Mouse (Mus musculus): Measurements from ENCODE around the gene Cyp3a11. TPM values are rescaled to one million over a fixed set of nuclear protein-coding genes. Genes with fewer than 3 reads are reported as not detected.
"Not testable (repeated sequence)": the region's sequence is repeated elsewhere in the genome, so short reads cannot be mapped to it uniquely, and the experiment has no call there.

The Cyp3a11 gene
- polyA plus RNA-seq (2016; fragmentation: Nextera tagmentation; extraction: Ambion mirVana), result not detected in 2 replicates

- 67% methylated on average over 3 of the region's 3 CpGs for whole genome bisulfite sequencing
- Histone ChIP-seq H3K27me3 (replicated peaks) (no peaks in the 10 kb centered on the region), H3K9ac (no peak within 1 kb of the TSS), H3K4me1 (replicated peaks) (no peaks in the 10 kb centered on the region), H3K9me3 (replicated peaks) (peaks cover 36% of the 10 kb centered on the region), H3K27ac (ENCODE audit: poor library complexity, severe bottlenecking) (no peak within 1 kb of the TSS), H3K4me3 (no peak within 1 kb of the TSS), H3K4me2 (no peak within 1 kb of the TSS), H3K36me3 (no peaks in the 10 kb centered on the region)
- no peak for ATAC-seq (ENCODE audit: insufficient number of reproducible peaks, low FRiP score)
Measured at GRCm38 (mm10) chr5:145879688-145880087, at the start of gene Cyp3a11. Cyp3a11 (minus strand) TSS chr5:145879964.

GRCm38 (mm10) chr5:145912912-145913311 is 33.1 kb upstream of the Cyp3a11 start:
- Histone ChIP-seq H3K36me3 (no peaks in the 10 kb centered on the region), H3K27ac (ENCODE audit: poor library complexity, severe bottlenecking) (no peak overlapping the region), H3K9ac (no peak overlapping the region), H3K9me3 (replicated peaks) (peaks cover 44% of the 10 kb centered on the region), H3K4me2 (no peak overlapping the region), H3K4me3 (no peak overlapping the region), H3K27me3 (replicated peaks) (no peaks in the 10 kb centered on the region), H3K4me1 (replicated peaks) (no peaks in the 10 kb centered on the region)
- no peak for ATAC-seq (ENCODE audit: insufficient number of reproducible peaks, low FRiP score)

GRCm38 (mm10) chr5:145911781-145912180 is 32.0 kb upstream of the Cyp3a11 start:
- no peaks in the 10 kb centered on the region for H3K4me1 ChIP-seq (replicated peaks)
- no peaks in the 10 kb centered on the region for H3K36me3 ChIP-seq
- no peak overlapping the region for H3K27ac ChIP-seq (ENCODE audit: poor library complexity, severe bottlenecking)
- H3K27me3 ChIP-seq (replicated peaks), result no peaks in the 10 kb centered on the region
- H3K4me2 ChIP-seq, result no peak overlapping the region
- H3K9ac ChIP-seq, result no peak overlapping the region
- no peak overlapping the region for H3K4me3 ChIP-seq
- H3K9me3 ChIP-seq (replicated peaks), result peaks cover 41% of the 10 kb centered on the region
- ATAC-seq (ENCODE audit: insufficient number of reproducible peaks, low FRiP score), result no peak

DNA sequence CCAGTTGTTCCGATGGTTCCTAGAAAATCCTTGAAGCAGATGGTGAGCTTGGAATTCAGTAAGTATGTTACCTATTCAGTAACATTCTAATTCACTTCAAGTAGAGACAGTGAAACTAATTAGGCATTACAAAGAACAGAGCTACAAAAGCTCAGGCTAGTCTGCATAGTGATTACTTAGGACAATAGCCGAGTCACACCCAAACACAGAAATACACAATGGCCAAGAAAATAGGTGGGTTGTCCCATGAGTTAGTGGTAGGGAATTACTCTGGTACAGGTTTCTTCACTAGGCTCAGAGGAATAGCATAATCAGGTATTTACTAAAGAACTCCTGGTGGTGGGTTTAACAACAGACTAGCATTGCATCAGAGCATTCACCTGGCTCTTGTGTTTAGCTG is 27.2 kb upstream of the Cyp3a11 start:
- H3K9me3 ChIP-seq (replicated peaks), result peaks cover 57% of the 10 kb centered on the region
- not testable (repeated sequence) for ATAC-seq (ENCODE audit: insufficient number of reproducible peaks, low FRiP score); H3K4me2 ChIP-seq; H3K36me3 ChIP-seq; H3K9ac ChIP-seq; H3K27me3 ChIP-seq (replicated peaks); H3K4me3 ChIP-seq; H3K27ac ChIP-seq (ENCODE audit: poor library complexity, severe bottlenecking); H3K4me1 ChIP-seq (replicated peaks)
- WGBS, result 77% methylated on average over 2 of the region's 2 CpGs

- no peaks in the 10 kb centered on the region for H3K36me3 ChIP-seq
- WGBS, result 64% methylated on average over 1 of the region's 1 CpGs
- no peak overlapping the region for H3K4me2 ChIP-seq
- H3K9ac ChIP-seq, result no peak overlapping the region
- H3K27ac ChIP-seq (ENCODE audit: poor library complexity, severe bottlenecking), result no peak overlapping the region
- peaks cover 60% of the 10 kb centered on the region for H3K9me3 ChIP-seq (replicated peaks)
- no peaks in the 10 kb centered on the region for H3K4me1 ChIP-seq (replicated peaks)
- ATAC-seq (ENCODE audit: insufficient number of reproducible peaks, low FRiP score), result no peak
- no peaks in the 10 kb centered on the region for H3K27me3 ChIP-seq (replicated peaks)
- no peak overlapping the region for H3K4me3 ChIP-seq
Measured at GRCm38 (mm10) chr5:145904535-145904934, 24.8 kb upstream of the Cyp3a11 start.

DNA sequence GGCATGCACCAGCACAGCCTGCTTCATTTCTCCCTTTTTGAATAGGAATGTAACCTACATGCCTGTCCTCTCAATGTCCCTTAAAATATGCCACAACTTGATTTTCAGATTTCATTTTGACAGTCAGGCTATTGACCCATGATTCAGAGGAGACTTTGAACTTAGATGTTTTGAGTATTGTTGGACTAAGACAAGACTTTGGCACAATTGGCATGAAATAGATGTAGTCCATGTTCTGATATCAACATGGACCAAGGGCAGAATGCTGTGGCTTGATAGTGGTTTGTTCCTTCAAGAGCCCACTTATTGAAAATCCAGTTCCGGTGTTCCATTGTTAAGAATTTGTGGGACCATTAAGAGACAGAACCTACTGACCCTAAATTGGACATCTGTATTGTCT is 23.6 kb upstream of the Cyp3a11 start:
- WGBS, result 81% methylated on average over 1 of the region's 1 CpGs
- H3K4me1 ChIP-seq (replicated peaks), result no peaks in the 10 kb centered on the region
- ATAC-seq (ENCODE audit: insufficient number of reproducible peaks, low FRiP score), result no peak
- H3K27me3 ChIP-seq (replicated peaks), result no peaks in the 10 kb centered on the region
- H3K9ac ChIP-seq, result no peak overlapping the region
- no peaks in the 10 kb centered on the region for H3K36me3 ChIP-seq
- H3K27ac ChIP-seq (ENCODE audit: poor library complexity, severe bottlenecking), result no peak overlapping the region
- no peak overlapping the region for H3K4me2 ChIP-seq
- peaks cover 58% of the 10 kb centered on the region for H3K9me3 ChIP-seq (replicated peaks)
- H3K4me3 ChIP-seq, result no peak overlapping the region

- no peak for ATAC-seq (ENCODE audit: insufficient number of reproducible peaks, low FRiP score)
- no peaks in the 10 kb centered on the region for H3K36me3 ChIP-seq
Measured at GRCm38 (mm10) chr5:145900436-145900990, 20.7 kb upstream of the Cyp3a11 start.

GRCm38 (mm10) chr5:145897271-145897670 is 17.5 kb upstream of the Cyp3a11 start:
- H3K36me3 ChIP-seq, result no peaks in the 10 kb centered on the region
- H3K27ac ChIP-seq (ENCODE audit: poor library complexity, severe bottlenecking), result no peak overlapping the region
- H3K4me3 ChIP-seq, result no peak overlapping the region
- no peaks in the 10 kb centered on the region for H3K4me1 ChIP-seq (replicated peaks)
- H3K27me3 ChIP-seq (replicated peaks), result no peaks in the 10 kb centered on the region
- no peak for ATAC-seq (ENCODE audit: insufficient number of reproducible peaks, low FRiP score)
- no peak overlapping the region for H3K9ac ChIP-seq
- 42% methylated on average over 1 of the region's 1 CpGs for WGBS
- H3K9me3 ChIP-seq (replicated peaks), result peaks cover 19% of the 10 kb centered on the region
- H3K4me2 ChIP-seq, result no peak overlapping the region

More at GRCm38 (mm10) chr5:145900436-145900990, 20.7 kb upstream of the Cyp3a11 start:
- H3K4me2 ChIP-seq, result no peak overlapping the region
- H3K27me3 ChIP-seq (replicated peaks), result no peaks in the 10 kb centered on the region
- H3K9ac ChIP-seq, result no peak overlapping the region
- WGBS, result 44% methylated on average over 2 of the region's 2 CpGs
- H3K4me3 ChIP-seq, result no peak overlapping the region
- H3K9me3 ChIP-seq (replicated peaks), result peaks cover 47% of the 10 kb centered on the region
- H3K27ac ChIP-seq (ENCODE audit: poor library complexity, severe bottlenecking), result no peak overlapping the region
- H3K4me1 ChIP-seq (replicated peaks), result no peaks in the 10 kb centered on the region

- Histone ChIP-seq H3K4me1 (replicated peaks) (no peaks in the 10 kb centered on the region), H3K27ac (ENCODE audit: poor library complexity, severe bottlenecking) (no peak overlapping the region), H3K36me3 (no peaks in the 10 kb centered on the region), H3K4me2 (no peak overlapping the region), H3K9me3 (replicated peaks) (peaks cover 46% of the 10 kb centered on the region), H3K9ac (no peak overlapping the region), H3K4me3 (no peak overlapping the region), H3K27me3 (replicated peaks) (no peaks in the 10 kb centered on the region)
- ATAC-seq (ENCODE audit: insufficient number of reproducible peaks, low FRiP score), result no peak
Measured at GRCm38 (mm10) chr5:145881207-145881606, 1.4 kb upstream of the Cyp3a11 start.

GRCm38 (mm10) chr5:145867433-145867832 is 12.3 kb downstream of the Cyp3a11 start:
- not testable (repeated sequence) for ATAC-seq (ENCODE audit: insufficient number of reproducible peaks, low FRiP score); H3K4me2 ChIP-seq; H3K36me3 ChIP-seq; H3K9ac ChIP-seq; H3K27ac ChIP-seq (ENCODE audit: poor library complexity, severe bottlenecking); H3K4me3 ChIP-seq; H3K4me1 ChIP-seq (replicated peaks); H3K27me3 ChIP-seq (replicated peaks)
- H3K9me3 ChIP-seq (replicated peaks), result peaks cover 31% of the 10 kb centered on the region

GRCm38 (mm10) chr5:145805796-145806195 is 74.0 kb downstream of the Cyp3a11 start, which contains the start of gene Cyp3a44:
Cyp3a44 (minus strand) TSS chr5:145805874.
- ATAC-seq (ENCODE audit: insufficient number of reproducible peaks, low FRiP score); H3K27me3 ChIP-seq (replicated peaks): not testable (repeated sequence)

More at GRCm38 (mm10) chr5:145805796-145806195, 74.0 kb downstream of the Cyp3a11 start, which contains the start of gene Cyp3a44:
- H3K4me1 ChIP-seq (replicated peaks); H3K27ac ChIP-seq (ENCODE audit: poor library complexity, severe bottlenecking); H3K4me2 ChIP-seq; H3K9ac ChIP-seq; H3K4me3 ChIP-seq; H3K36me3 ChIP-seq: not testable (repeated sequence)
- WGBS, result 60% methylated on average over 2 of the region's 2 CpGs
- peaks cover 30% of the 10 kb centered on the region for H3K9me3 ChIP-seq (replicated peaks)

Measured in heart, embryonic 12.5 days (tissue).